Mouse (Mus musculus) right cerebral cortex, postnatal 4 days (tissue): ENCODE data around the gene Usp54.
A peak's percentile ranks its signal among the peaks of the same experiment; 100 is the strongest.
"Not testable (repeated sequence)": the region's sequence is repeated elsewhere in the genome, so short reads cannot be mapped to it uniquely, and the experiment has no call there.

Experiments
- DNase-seq: peaks from one replicate; pipeline ENCODE4 v3.0.0-alpha.2; 2022

The Usp54 gene

GRCm38 (mm10) chr14:20609519-20609918, 31.3 kb downstream of the Usp54 start:
- no peak for DNase-seq

DNA sequence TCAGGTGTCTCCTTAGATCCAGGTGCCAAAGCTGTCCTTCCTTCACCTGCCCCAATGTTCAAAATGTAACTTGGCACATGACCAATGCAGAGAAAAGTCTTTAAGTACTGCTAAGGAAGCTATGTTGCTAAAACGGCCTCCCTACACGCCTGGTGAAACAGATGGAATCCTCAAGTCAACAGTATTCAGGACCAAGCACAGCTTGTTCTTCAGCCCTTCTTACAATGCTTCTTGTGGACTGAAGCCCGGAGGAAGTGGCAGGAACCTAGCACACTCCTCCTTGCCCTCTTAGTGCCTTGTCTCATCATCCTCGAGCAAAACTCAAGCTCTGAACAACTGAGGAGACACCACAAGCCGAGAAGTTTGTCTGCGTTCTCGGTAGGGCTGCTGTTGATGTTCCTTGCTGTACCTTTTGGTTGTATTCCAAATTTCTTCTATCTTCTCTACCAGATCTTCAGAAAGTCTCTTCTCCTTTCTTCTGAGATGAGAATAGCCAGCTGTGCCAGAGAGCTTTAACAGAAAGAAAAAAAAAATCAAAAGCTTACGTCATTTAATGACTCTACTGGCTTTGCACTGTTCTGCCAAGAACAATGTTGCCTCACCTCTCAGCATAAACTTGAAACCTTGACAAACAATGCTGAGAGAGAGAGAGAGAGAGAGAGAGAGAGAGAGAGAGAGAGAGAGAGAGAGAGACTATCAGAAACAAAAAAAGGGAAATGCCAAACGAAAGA, 33.3 kb downstream of the Usp54 start:
- no peak for DNase-seq

DNA sequence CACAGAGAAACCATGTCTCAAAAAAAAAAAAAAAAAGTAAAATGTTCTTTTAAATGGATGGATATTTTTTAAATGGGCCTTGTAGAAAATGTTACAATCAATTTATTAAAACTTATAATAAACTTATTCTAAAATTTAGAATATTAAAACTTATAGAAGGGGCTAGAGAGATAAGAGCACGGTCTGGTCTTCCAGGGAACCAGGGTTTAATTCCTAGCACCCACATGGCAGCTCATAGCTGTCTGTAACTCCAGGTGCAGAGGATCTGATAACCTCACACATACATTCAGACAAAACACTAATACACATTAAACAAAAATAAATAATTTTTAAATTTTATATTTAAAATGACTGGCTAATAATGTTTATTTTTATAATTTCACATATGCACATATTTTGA, 39.6 kb downstream of the Usp54 start:
- DNase-seq, result no peak

DNA sequence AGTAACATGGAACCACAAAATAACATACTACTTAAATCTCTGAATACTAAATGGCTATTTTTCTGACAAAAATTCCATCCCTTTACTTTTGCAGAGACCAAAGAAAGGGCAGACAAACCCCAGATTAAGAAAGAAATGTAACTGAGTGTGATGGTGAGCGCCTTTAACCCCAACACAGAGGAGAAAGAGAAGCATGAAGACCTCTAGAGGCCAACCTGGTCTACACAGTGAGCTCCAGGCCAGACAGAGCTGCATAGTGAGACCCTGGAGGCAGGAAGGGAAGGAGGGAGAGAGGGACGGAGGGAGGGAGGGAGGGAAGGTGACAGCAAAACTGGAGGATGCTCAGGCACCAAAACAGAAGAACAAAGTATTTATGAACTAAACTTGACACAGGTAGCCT, 40.7 kb downstream of the Usp54 start:
- no peak for DNase-seq

- no peak for DNase-seq
Measured at GRCm38 (mm10) chr14:20599542-20599941, 41.3 kb downstream of the Usp54 start.

DNA sequence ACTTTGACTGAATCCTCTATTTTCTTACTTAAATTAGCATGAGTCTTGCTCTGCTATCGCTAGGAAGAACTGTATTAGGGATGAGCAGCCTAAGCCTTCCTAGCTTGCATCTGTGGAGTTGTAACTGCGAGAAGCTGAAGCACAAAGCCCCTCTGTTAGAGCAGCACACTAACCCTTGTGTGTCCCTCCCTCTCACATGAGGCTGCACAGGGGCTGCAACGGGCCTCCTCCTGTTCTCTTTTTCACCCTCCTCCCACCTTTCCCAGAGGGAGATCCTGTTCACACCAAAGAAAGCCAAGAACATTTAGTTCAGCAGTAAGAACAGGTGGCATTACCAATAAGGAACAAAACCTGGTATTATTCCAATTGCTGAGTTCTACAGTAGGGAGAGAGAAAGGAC, 45.1 kb downstream of the Usp54 start:
- no peak for DNase-seq

DNA sequence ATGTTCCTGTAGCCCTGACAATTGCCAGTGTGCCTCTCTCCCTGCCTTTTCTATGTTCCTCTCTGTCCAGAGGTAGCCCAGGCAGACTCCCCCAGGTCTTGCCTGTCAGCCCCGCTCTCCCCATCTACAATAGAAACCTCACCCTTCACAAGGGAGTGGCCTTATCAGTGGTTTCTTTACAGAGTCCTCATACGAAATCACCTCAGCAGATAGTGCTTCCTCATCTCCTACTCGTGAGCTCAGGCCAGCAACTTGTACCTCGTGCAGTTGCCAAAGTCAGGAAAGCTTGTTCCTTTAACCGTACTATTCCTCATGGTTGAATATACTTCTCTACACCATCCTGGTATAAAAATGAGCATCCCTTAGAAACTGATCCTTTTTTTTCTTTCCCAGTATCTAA, 53.4 kb downstream of the Usp54 start:
- no peak for DNase-seq

DNA sequence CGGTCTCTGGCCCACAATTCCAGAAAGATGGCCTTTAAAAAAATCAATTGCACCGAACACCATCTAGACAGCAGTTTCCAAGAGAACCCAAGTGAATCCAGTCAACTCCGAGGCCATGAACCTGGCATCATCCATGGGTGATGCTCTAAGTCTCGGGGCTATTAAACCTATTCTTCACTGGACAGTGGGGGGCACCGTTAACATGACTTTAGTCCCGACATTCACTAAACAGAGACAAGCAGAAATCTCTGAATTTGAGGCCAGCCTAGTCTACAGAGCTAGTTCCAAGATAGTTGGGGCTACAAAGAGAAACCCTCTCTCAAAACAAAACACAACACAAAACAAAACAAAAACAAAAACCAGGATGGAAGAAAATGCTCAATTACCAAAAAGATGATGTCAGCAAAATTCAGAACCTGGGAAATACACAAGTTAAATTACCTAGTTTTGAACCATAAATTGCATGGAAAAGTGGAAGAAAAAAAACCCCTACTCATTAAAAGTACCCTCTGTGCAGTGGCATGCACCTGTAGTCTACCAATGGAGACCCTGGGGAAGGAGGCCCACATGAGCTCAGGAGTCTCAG, 61.9 kb downstream of the Usp54 start:
- DNase-seq, result no peak

GRCm38 (mm10) chr14:20576179-20576578, 64.7 kb downstream of the Usp54 start:
- DNase-seq, result peak; percentile 74

DNA sequence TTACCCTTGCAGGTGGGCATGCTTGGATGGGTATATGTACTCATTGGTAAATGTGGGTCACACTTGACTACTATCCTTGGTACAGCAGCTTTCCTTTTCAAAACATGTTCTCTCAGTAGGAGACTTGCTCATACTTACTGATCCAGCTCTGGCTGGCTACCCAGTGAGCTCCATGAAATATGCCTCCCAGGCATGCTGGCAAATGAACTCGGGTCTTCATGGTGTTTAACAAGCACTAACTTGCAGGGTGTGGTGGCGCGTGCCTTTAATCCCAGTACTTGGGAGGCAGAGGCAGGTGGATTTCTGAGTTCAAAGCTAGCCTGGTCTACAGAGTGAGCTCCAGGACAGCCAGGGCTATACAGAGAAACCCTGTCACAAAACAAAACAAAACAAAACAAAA, 67.7 kb downstream of the Usp54 start:
- DNase-seq, result not testable (repeated sequence)

DNA sequence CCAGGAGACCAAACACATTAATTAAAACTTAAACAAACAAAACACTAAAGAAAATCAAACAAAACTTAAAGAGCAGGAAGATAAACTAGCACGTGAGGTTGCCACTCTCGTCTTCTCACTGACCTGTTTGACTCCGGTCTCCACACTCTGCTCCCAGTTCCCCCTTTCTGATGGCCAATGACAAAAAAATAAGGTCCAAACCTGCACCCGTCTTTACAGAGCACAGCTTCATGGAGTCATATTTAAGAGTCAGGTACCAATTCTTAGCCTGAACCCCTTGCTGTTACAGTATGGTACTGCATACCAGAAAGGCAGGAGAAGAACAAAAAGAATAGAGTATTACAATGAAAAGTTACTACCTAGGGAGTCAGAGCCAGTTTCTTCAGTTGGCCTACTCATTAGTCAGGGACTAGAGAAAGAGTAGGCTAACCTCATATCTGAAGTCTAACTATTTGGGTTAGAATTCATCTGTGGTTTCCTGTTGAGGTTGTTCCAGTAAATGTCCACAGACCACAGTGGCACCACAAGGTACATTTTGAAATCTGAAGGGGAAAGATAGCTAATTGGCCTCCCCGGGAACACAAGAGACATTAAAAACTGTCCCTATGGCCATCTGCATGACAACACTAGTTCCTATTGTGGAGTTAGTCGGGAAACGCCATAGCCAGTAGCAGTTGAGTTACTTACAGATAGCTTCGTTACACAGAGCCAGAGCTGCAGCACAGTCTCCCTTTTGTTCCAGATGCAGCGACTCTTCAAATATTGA, 75.4 kb downstream of the Usp54 start:
- no peak for DNase-seq

GRCm38 (mm10) chr14:20564692-20565091, 76.2 kb downstream of the Usp54 start:
- peak; percentile 15 for DNase-seq

DNA sequence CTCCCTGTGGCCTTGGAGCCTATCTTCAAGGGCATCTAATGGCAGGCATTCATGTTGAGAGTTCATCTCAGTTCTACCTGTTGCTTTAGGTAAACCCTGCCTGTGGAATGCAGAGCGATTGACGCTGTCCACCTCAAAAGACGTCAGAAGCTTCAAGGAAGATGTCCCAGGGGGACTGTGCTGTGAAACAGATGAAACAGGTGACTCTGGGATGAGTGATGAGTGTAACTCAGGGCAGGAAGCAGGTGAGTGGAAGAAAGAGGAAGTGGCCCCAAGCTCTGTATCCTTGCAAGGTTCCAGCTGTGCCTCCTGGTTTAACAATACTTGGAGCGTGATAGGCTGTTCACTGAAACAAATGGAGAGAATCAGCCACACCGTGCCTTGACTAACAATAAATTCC, 79.0 kb downstream of the Usp54 start:
- DNase-seq, result no peak

- no peak for DNase-seq
Measured at GRCm38 (mm10) chr14:20550136-20550535, 90.7 kb downstream of the Usp54 start.

GRCm38 (mm10) chr14:20546415-20546814, 94.4 kb downstream of the Usp54 start, which contains the start of gene Ppp3cb:
TSS of gene Ppp3cb (minus strand) at chr14:20546573.
- DNase-seq, result peak; percentile 88

GRCm38 (mm10) chr14:20545529-20546331, 95.1 kb downstream of the Usp54 start:
- peak; percentile 76 for DNase-seq

- no peak for DNase-seq
Measured at GRCm38 (mm10) chr14:20544467-20545411, 96.1 kb downstream of the Usp54 start.

GRCm38 (mm10) chr14:20529643-20530042, 111.2 kb downstream of the Usp54 start:
- DNase-seq, result no peak

DNA sequence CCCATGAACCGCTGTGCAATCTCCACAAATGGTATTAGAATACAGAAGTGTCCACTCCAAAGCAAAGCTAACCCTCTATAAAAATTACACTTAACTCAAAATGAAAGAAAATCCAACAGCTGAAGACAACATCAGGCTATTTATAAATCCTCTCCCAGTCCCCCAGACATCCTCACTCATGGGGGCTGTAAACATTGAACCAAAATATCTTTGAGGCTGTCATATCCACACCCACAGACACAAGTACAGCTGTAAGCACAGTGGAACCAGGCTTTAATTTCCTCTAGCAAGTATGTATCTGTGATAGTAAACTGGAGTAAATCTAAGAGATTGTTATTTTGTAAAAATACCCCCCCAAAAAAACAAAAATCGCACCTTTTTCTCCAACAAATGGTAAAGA, 120.7 kb downstream of the Usp54 start:
- no peak for DNase-seq

GRCm38 (mm10) chr14:20508424-20508823, 132.4 kb downstream of the Usp54 start:
- no peak for DNase-seq

- no peak for DNase-seq
Measured at GRCm38 (mm10) chr14:20502966-20503365, 137.9 kb downstream of the Usp54 start.

GRCm38 (mm10) chr14:20499982-20500381, 140.9 kb downstream of the Usp54 start:
- no peak for DNase-seq
